Mouse (Mus musculus) lung, postnatal 0 days (tissue): ENCODE measurements at regions not wholly inside any gene's neighbourhood (a gene's known extent, or its start where the extent isn't known, plus 50 kb on each side); places are given as distances from the start of the nearest gene placed in this dataset.

ENCODE experiments used
- CTCF ChIP-seq: IDR thresholded peaks from 2 replicates; pipeline ENCODE4 v1.5.1; 2016; ENCODE audit warnings: antibody characterized with exemption, mild to moderate bottlenecking
- EP300 ChIP-seq: IDR thresholded peaks from 2 replicates; pipeline ENCODE4 v1.6.1; 2016; ENCODE audit warnings: antibody characterized with exemption, mild to moderate bottlenecking, control low read depth

DNA sequence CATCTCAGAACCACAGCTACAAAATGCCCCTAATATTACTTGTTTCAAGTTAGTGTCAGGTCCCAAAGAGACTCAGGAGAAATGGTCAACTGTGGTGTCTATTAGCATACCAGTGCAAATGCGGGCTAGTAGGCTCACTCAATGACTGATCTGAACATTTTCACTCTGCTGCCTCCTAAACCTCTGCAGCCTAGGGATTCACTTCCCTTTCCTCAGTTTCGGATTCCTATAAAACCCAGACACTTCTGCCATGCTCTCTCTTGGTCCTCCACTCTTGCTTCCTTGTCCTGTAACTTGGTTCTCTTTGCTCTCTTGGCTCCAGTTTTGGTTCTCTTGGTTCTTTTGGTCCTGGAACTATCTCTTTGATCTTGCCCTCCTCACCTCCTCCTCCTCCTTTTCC, 206.3 kb upstream of the Spef2 start:
- TF ChIP-seq CTCF (no peak), EP300 (no peak)
